ENCODE assay signal across 18 mouse cellular contexts in the genomic region with DNA sequence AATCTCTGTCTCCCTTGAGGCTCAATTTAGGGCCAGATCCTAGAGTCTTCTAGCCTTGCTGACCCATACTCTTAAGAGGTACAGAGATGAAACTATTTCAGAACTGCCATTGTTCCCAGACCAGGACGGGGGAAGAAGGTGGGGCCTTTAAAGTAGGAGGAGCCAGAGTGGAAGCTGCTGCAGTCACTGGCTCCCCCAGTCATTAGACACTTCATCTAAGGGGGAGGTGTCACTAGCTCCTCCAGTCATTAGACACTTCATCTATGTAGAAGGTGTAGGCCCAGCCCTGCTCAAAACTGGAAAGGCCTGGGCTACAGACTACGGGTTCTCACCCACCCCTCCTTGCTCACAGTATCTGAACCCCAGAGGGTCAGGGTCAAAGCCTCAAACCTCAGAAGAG. TPM values are rescaled to one million over a fixed set of nuclear protein-coding genes. Genes with fewer than 3 reads are reported as not detected.
DNase-seq lines count a peak whose midpoint lies in the region; ATAC-seq and TF ChIP-seq lines count a peak whose summit lies in the region.
"Had no signal": no experiment of that assay in that cellular context is flagged by ENCODE, and none has a peak within 500 bp of the region (broad histone marks: within the 10 kb centered on the region; RNA-seq: fewer than 3 reads in every experiment).

No protein-coding gene starts in this region.

- H3K27me3 ChIP-seq in lung, postnatal 0 days (replicated peaks; ENCODE audit: insufficient read depth, low read length), result no peaks in the 10 kb centered on the region
- no peaks in the 10 kb centered on the region for H3K27me3 ChIP-seq in liver, postnatal 0 days (ENCODE audit: insufficient read depth, low read length)
- H3K27me3 ChIP-seq in stomach, postnatal 0 days (ENCODE audit: control insufficient read depth, insufficient read depth, low read length), result no peaks in the 10 kb centered on the region

- H3K4me3 ChIP-seq in lung, postnatal 0 days (ENCODE audit: low read depth, low read length), result no peak overlapping the region
- H3K4me3 ChIP-seq in bone marrow macrophage, adult 2 months (ENCODE audit: insufficient read depth, low read length), result peak overlapping the region; percentile 83; the same call in 1 of the 2 replicates
- H3K4me3 ChIP-seq in liver, postnatal 0 days (ENCODE audit: low read depth, low read length), result no peak overlapping the region
- H3K4me3 ChIP-seq in stomach, postnatal 0 days (ENCODE audit: low read depth, low read length), result no peak overlapping the region
- H3K4me3 ChIP-seq: forebrain, embryonic 12.5 days; heart, adult 2 months; neural tube, embryonic 13.5 days had no signal

- TF ChIP-seq EP300 in lung, postnatal 0 days (IDR thresholded peaks at IDR 0.05), result no peak
- TF ChIP-seq EP300 in liver, postnatal 0 days (IDR thresholded peaks at IDR 0.05; ENCODE audit: low read depth), result no peak
- TF ChIP-seq EP300 in stomach, postnatal 0 days (optimal IDR thresholded peaks at IDR 0.05), result no peak

- no peak for ATAC-seq in lung, postnatal 0 days
- no peak for ATAC-seq in liver, postnatal 0 days
- no peak for ATAC-seq in stomach, postnatal 0 days (ENCODE audit: low FRiP score, low TSS enrichment)
- ATAC-seq: hindbrain, postnatal 0 days had no signal

- no peaks in the 10 kb centered on the region for H3K9me3 ChIP-seq in lung, postnatal 0 days (ENCODE audit: low read length)
- no peaks in the 10 kb centered on the region for H3K9me3 ChIP-seq in liver, postnatal 0 days (ENCODE audit: low read length)
- no peaks in the 10 kb centered on the region for H3K9me3 ChIP-seq in stomach, postnatal 0 days (ENCODE audit: control insufficient read depth, low read length)
- H3K9me3 ChIP-seq: forebrain, embryonic 12.5 days; neural tube, embryonic 13.5 days had no signal

- peak overlapping the region; percentile 77; the same call in 1 of the 2 replicates for H3K4me2 ChIP-seq in lung, postnatal 0 days (replicated peaks; ENCODE audit: low read depth, low read length)
- peak overlapping the region; percentile 83; the same call in 1 of the 2 replicates for H3K4me2 ChIP-seq in liver, postnatal 0 days (ENCODE audit: low read depth, low read length)
- peak overlapping the region; percentile 72 for H3K4me2 ChIP-seq in stomach, postnatal 0 days (replicated peaks; ENCODE audit: low read depth)
- H3K4me2 ChIP-seq: forebrain, embryonic 12.5 days; neural tube, embryonic 13.5 days had no signal

- DNase-seq in lung, postnatal 0 days (ENCODE audit: low spot score), result peak; percentile 41
- DNase-seq in lung, postnatal 4 days, result no peak
- DNase-seq in liver, postnatal 0 days, result no peak
- DNase-seq in stomach, postnatal 0 days (ENCODE audit: low spot score), result no peak
- no peak for DNase-seq in gastrocnemius, postnatal 14 days
- DNase-seq in kidney, postnatal 10 days, result no peak
- no peak for DNase-seq in heart, adult 11 months
- DNase-seq: adrenal gland, adult 2 months; cerebellum, adult 2 months; embryo, embryonic 11 days; heart, adult 2 months; heart, postnatal 14 days; thymus, postnatal 25 days had no signal

- 45% methylated on average over 2 of the region's 2 CpGs for WGBS in lung, postnatal 0 days
- WGBS in liver, postnatal 0 days (ENCODE audit: insufficient replicate concordance), result 47% methylated on average over 2 of the region's 2 CpGs
- WGBS in stomach, postnatal 0 days, result 61% methylated on average over 2 of the region's 2 CpGs

- no peak for TF ChIP-seq CTCF in lung, postnatal 0 days (IDR thresholded peaks at IDR 0.05)
- no peak for TF ChIP-seq CTCF in bone marrow macrophage, adult 2 months (IDR thresholded peaks at IDR 0.05; ENCODE audit: low read depth, low read length)
- TF ChIP-seq CTCF in liver, postnatal 0 days (IDR thresholded peaks at IDR 0.05; ENCODE audit: low read depth), result no peak
- no peak for TF ChIP-seq CTCF in stomach, postnatal 0 days (IDR thresholded peaks at IDR 0.05; ENCODE audit: low read depth)

- intact Hi-C loops in gastrocnemius, postnatal 14 days (cut with DNase I; ENCODE audit: low total_unique reads), result loop anchor here (5.0 kb wide), 1 partner anchor 315 kb away; no protein-coding TSS in a partner anchor

- TF ChIP-seq POLR2A in bone marrow macrophage, adult 2 months (IDR thresholded peaks at IDR 0.05; ENCODE audit: borderline replicate concordance, low read depth, low read length), result no peak

- H3K36me3 ChIP-seq in lung, postnatal 0 days (ENCODE audit: insufficient read depth, low read length), result no peaks in the 10 kb centered on the region
- no peaks in the 10 kb centered on the region for H3K36me3 ChIP-seq in liver, postnatal 0 days (replicated peaks; ENCODE audit: insufficient read depth, low read length)
- no peaks in the 10 kb centered on the region for H3K36me3 ChIP-seq in stomach, postnatal 0 days (ENCODE audit: control insufficient read depth, insufficient read depth, low read length)
- H3K36me3 ChIP-seq: forebrain, embryonic 12.5 days; neural tube, embryonic 13.5 days had no signal

- no peaks in the 10 kb centered on the region; the same call in 1 of the 2 replicates for H3K4me1 ChIP-seq in lung, postnatal 0 days (ENCODE audit: insufficient read depth, low read depth, low read length)
- H3K4me1 ChIP-seq in bone marrow macrophage, adult 2 months (ENCODE audit: control insufficient read depth, insufficient read depth, low read length), result peaks cover 49% of the 10 kb centered on the region
- peaks cover 21% of the 10 kb centered on the region for H3K4me1 ChIP-seq in liver, postnatal 0 days (ENCODE audit: insufficient read depth)
- H3K4me1 ChIP-seq in stomach, postnatal 0 days (replicated peaks; ENCODE audit: control insufficient read depth, insufficient read depth), result no peaks in the 10 kb centered on the region

- peak overlapping the region; percentile 92 for H3K27ac ChIP-seq in lung, postnatal 0 days (ENCODE audit: low read length)
- H3K27ac ChIP-seq in bone marrow macrophage, adult 2 months (ENCODE audit: insufficient read depth, low read depth, low read length), result peak overlapping the region; percentile 37
- H3K27ac ChIP-seq in liver, postnatal 0 days (ENCODE audit: low read depth), result peak overlapping the region; percentile 19; the same call in 1 of the 2 replicates
- peak overlapping the region; percentile 63; the same call in 1 of the 2 replicates for H3K27ac ChIP-seq in stomach, postnatal 0 days (replicated peaks)
- H3K27ac ChIP-seq: forebrain, embryonic 12.5 days; hindbrain, postnatal 0 days; liver, embryonic 14.5 days; neural tube, embryonic 13.5 days had no signal

- no peak overlapping the region for H3K9ac ChIP-seq in lung, postnatal 0 days (replicated peaks; ENCODE audit: low read depth)
- H3K9ac ChIP-seq in liver, postnatal 0 days (replicated peaks), result no peak overlapping the region
- no peak overlapping the region for H3K9ac ChIP-seq in stomach, postnatal 0 days (ENCODE audit: low read length)
- H3K9ac ChIP-seq: forebrain, embryonic 12.5 days; liver, embryonic 14.5 days; neural tube, embryonic 13.5 days had no signal

RNA-seq across cellular contexts. Expression of a gene that starts 2.4 kb away (rescaled TPM):
- 22.9 and 24.6 TPM in 2 replicates for polyA plus RNA-seq in lung, postnatal 0 days (2015; fragmentation: Nextera tagmentation; extraction: Ambion mirVana)
- polyA plus RNA-seq in bone marrow macrophage, adult 2 months (2012; ENCODE audit: insufficient read depth, insufficient read length, missing spikeins), result 51.9 and 53.6 TPM in 2 replicates
- polyA plus RNA-seq in liver, postnatal 0 days (2015; fragmentation: Nextera tagmentation; extraction: Ambion mirVana), result 7.8 and 8.3 TPM in 2 replicates
- 32.0 and 37.4 TPM in 2 replicates for polyA plus RNA-seq in stomach, postnatal 0 days (2015; fragmentation: Nextera tagmentation; extraction: Ambion mirVana)
- 10 to 100 TPM; 14.6 to 15.9 TPM for total RNA-seq in gastrocnemius, postnatal 14 days (2021)

RNA-seq across cellular contexts. Expression of a gene that starts 8.5 kb away (rescaled TPM):
- 49.2 and 52.3 TPM in 2 replicates for polyA plus RNA-seq in lung, postnatal 0 days (2015; fragmentation: Nextera tagmentation; extraction: Ambion mirVana)
- polyA plus RNA-seq in bone marrow macrophage, adult 2 months (2012; ENCODE audit: insufficient read depth, insufficient read length, missing spikeins), result 0.80 and 0.83 TPM in 2 replicates
- 17.1 and 21.9 TPM in 2 replicates for polyA plus RNA-seq in liver, postnatal 0 days (2015; fragmentation: Nextera tagmentation; extraction: Ambion mirVana)
- 30.8 and 32.2 TPM in 2 replicates for polyA plus RNA-seq in stomach, postnatal 0 days (2015; fragmentation: Nextera tagmentation; extraction: Ambion mirVana)
- total RNA-seq in gastrocnemius, postnatal 14 days (2021), result 10 to 100 TPM; 17.2 to 23.8 TPM

RNA-seq across cellular contexts. Expression of a gene that starts 50.9 kb away (rescaled TPM):
- 5.9 and 8.3 TPM in 2 replicates for polyA plus RNA-seq in lung, postnatal 0 days (2015; fragmentation: Nextera tagmentation; extraction: Ambion mirVana)
- 14.1 and 15.3 TPM in 2 replicates for polyA plus RNA-seq in bone marrow macrophage, adult 2 months (2012; ENCODE audit: insufficient read depth, insufficient read length, missing spikeins)
- polyA plus RNA-seq in liver, postnatal 0 days (2015; fragmentation: Nextera tagmentation; extraction: Ambion mirVana), result 2.5 and 3.2 TPM in 2 replicates
- polyA plus RNA-seq in stomach, postnatal 0 days (2015; fragmentation: Nextera tagmentation; extraction: Ambion mirVana), result 5.3 and 6.7 TPM in 2 replicates
- 10 to 100 TPM; 12.0 to 13.2 TPM for total RNA-seq in gastrocnemius, postnatal 14 days (2021)

RNA-seq across cellular contexts. Expression of a gene that starts 53.1 kb away (rescaled TPM):
- polyA plus RNA-seq in lung, postnatal 0 days (2015; fragmentation: Nextera tagmentation; extraction: Ambion mirVana), result 0.23 and 0.36 TPM in 2 replicates
- polyA plus RNA-seq in bone marrow macrophage, adult 2 months (2012; ENCODE audit: insufficient read depth, insufficient read length, missing spikeins), result not detected in 2 replicates
- 0.14 and 0.22 TPM in 2 replicates for polyA plus RNA-seq in liver, postnatal 0 days (2015; fragmentation: Nextera tagmentation; extraction: Ambion mirVana)
- 0.63 and 0.73 TPM in 2 replicates for polyA plus RNA-seq in stomach, postnatal 0 days (2015; fragmentation: Nextera tagmentation; extraction: Ambion mirVana)
- 10 to 100 TPM; 41.9 to 49.8 TPM for total RNA-seq in gastrocnemius, postnatal 14 days (2021)

RNA-seq across cellular contexts. Expression of a gene that starts 55.6 kb away (rescaled TPM):
- polyA plus RNA-seq in lung, postnatal 0 days (2015; fragmentation: Nextera tagmentation; extraction: Ambion mirVana), result 0.08 TPM in 1 of 2 replicates, not detected in the other
- 0.16 TPM in 1 of 2 replicates, not detected in the other for polyA plus RNA-seq in bone marrow macrophage, adult 2 months (2012; ENCODE audit: insufficient read depth, insufficient read length, missing spikeins)
- polyA plus RNA-seq in liver, postnatal 0 days (2015; fragmentation: Nextera tagmentation; extraction: Ambion mirVana), result 0.02 TPM in 1 of 2 replicates, not detected in the other
- 0.93 and 1.9 TPM in 2 replicates for polyA plus RNA-seq in stomach, postnatal 0 days (2015; fragmentation: Nextera tagmentation; extraction: Ambion mirVana)
- total RNA-seq in gastrocnemius, postnatal 14 days (2021), result not detected

Comparison
In these comparisons a context has a peak if more than half of its experiments do, and no peak if none do; other contexts are left out.
1. H3K27ac ChIP-seq: peak in every context shown above with its lines; median percentile 92 in lung, postnatal 0 days; 63 in stomach, postnatal 0 days; 37 in bone marrow macrophage, adult 2 months; 19 in liver, postnatal 0 days.